Mouse (Mus musculus) embryonic facial prominence, embryonic 13.5 days (tissue): Measurements from ENCODE around the gene Nisch. TPM values are rescaled to one million over a fixed set of nuclear protein-coding genes. Genes with fewer than 3 reads are reported as not detected.

Source experiments
- ATAC-seq: fragments of 200-750 bp; cut with Nextera tagmentation; 2 replicates; pipeline ENCODE4 v1.8.0; 2017; ENCODE audit warnings: low read depth; ENCODE audit not compliant: insufficient number of reproducible peaks, insufficient read depth, low FRiP score, low TSS enrichment
- H3K27ac ChIP-seq: fragments of 300-500 bp; sonication (generic); 2 replicates; pipeline ENCODE4 v1.5.1; 2015; ENCODE audit warnings: moderate library complexity, mild to moderate bottlenecking, inconsistent platforms
- H3K27me3 ChIP-seq: fragments of 300-500 bp; sonication (generic); 2 replicates; pipeline ENCODE4 v1.6.1; 2015; ENCODE audit warnings: mild to moderate bottlenecking, inconsistent platforms
- H3K36me3 ChIP-seq: fragments of 300-500 bp; sonication (generic); 2 replicates; pipeline ENCODE4 v1.6.1; 2015; ENCODE audit warnings: mild to moderate bottlenecking, inconsistent platforms
- H3K4me1 ChIP-seq: fragments of 300-500 bp; sonication (generic); 2 replicates; pipeline ENCODE4 v1.6.1; 2015; ENCODE audit warnings: inconsistent platforms
- H3K4me2 ChIP-seq: fragments of 300-500 bp; sonication (generic); 2 replicates; pipeline ENCODE4 v1.6.1; 2015; ENCODE audit warnings: moderate library complexity, mild to moderate bottlenecking, inconsistent platforms
- H3K4me3 ChIP-seq: fragments of 300-500 bp; sonication (generic); 2 replicates; pipeline ENCODE4 v1.5.1; 2015; ENCODE audit warnings: mild to moderate bottlenecking, inconsistent platforms
- H3K9ac ChIP-seq: fragments of 300-500 bp; sonication (generic); 2 replicates; pipeline ENCODE4 v1.6.1; 2015; ENCODE audit warnings: mild to moderate bottlenecking, inconsistent platforms
- H3K9me3 ChIP-seq: fragments of 300-500 bp; sonication (generic); 2 replicates; pipeline ENCODE4 v1.6.1; 2016; ENCODE audit warnings: inconsistent platforms
- WGBS: fragments of 180-500 bp; shearing (Covaris S2); methylation state at CpG from one replicate; pipeline ENCODE4 v1.1.7; 2015; ENCODE audit warnings: mixed read lengths; 5-methylcytosine and 5-hydroxymethylcytosine counted together
- polyA plus RNA-seq: library from polyadenylated mRNA; unstranded; fragments of >200 nt; fragmentation: Nextera tagmentation; extraction: Ambion mirVana; gene quantifications from 2 replicates; pipeline ENCODE4 v1.2.1, GENCODE M21; 2015

Nisch gene
- polyA plus RNA-seq, 1 experiment from 2014 or later: 415 TPM

DNA sequence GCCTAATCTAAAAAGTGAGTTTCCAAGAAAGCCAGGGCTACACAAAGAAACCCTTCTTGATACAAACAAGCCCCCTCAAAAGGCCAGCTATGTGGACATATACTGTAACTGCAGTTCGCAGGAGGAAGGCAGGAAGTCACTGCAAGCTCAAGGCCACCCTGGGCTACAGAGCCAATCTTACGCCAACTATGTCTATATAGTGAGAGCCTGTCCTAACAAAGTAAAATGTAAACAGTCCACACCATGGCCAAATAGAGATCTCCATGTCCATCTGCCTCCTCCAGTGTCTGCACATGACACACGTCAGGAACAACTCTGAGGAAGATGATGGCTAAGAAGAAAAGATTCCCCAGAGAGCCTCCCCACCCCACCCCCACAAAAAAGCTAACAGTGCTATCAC, 16.7 kb downstream of the Nisch start:
- Histone ChIP-seq H3K27me3 (no peaks in the 10 kb centered on the region), H3K4me3 (no peak overlapping the region), H3K4me1 (peaks cover 22% of the 10 kb centered on the region), H3K9ac (no peak overlapping the region), H3K4me2 (no peak overlapping the region), H3K27ac (no peak overlapping the region), H3K36me3 (peaks cover 85% of the 10 kb centered on the region), H3K9me3 (no peaks in the 10 kb centered on the region)
- WGBS: 86% methylated on average over 3 of the region's 3 CpGs
- no peak for ATAC-seq

DNA sequence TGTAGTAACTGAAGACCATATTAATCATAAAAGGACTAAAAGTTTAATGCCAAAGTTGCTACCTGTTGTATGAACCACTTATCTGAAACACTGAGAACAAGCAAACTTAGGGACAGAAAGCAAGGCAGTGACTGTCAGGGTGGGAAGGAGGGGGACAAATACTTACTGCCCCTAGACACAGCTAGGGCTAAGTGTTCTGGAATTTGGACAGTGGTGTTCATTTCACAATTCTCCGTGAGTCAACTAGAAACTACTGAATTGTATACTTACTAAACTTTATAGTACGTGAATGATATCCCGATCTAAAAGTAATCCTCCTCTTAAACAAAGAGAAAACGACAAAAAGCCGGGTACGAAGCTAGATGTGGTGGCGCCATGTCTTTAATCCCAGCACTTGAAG, 17.1 kb downstream of the Nisch start:
- WGBS: 92% methylated on average over 7 of the region's 7 CpGs
- no peak for ATAC-seq
- H3K27ac ChIP-seq: no peak overlapping the region
- no peaks in the 10 kb centered on the region for H3K9me3 ChIP-seq
- H3K9ac ChIP-seq: no peak overlapping the region
- H3K4me1 ChIP-seq: peaks cover 17% of the 10 kb centered on the region
- H3K27me3 ChIP-seq: no peaks in the 10 kb centered on the region
- H3K4me3 ChIP-seq: no peak overlapping the region
- H3K4me2 ChIP-seq: no peak overlapping the region
- peaks cover 86% of the 10 kb centered on the region for H3K36me3 ChIP-seq

DNA sequence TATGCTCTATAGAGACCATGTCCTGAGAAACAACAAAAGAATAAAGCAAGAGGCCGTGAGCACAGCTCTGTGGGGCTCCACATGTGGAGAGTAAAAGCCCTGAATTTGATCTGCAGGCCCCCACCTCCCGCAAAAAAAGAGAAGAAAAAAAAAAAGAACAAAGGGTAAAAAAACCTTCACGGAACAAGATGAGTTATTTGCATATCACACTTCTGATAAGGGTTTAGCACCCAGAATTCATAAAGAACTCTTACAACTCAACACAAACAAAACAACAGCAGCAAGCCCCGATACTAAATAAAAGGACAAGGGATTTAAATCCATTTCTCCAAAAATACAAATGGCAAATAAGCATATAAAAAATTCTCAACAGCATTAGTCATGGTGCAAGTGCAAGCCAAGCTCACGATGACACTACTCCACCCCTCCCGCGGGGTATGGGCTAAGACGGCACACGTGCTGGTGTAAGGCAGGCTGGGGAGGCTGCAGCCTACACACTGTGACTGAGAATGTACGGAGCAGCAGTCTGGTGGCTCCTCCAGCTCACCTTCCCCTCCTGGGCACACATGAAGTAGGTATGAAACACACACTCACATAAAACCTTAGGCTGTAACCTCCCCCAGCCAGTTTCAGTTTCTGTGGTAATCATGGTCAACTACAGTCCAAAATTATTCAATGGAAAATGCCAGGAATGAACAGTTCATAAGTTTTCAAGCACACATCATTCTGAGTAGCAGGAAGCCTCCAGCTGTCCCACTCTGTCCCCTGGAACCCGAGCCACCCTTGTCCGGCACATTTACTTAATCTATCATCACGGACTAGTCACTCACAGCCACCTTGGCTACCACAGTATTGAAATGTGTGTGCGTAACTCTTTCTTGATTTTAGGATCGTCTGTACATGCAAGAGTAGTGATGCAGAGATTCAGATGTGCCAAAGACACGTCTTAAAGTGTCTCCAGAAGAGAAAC, 18.9 kb downstream of the Nisch start:
- Histone ChIP-seq H3K4me3 (no peak overlapping the region), H3K4me1 (peaks cover 8% of the 10 kb centered on the region; the same call in 1 of the 2 replicates), H3K9me3 (no peaks in the 10 kb centered on the region), H3K27ac (no peak overlapping the region), H3K9ac (no peak overlapping the region), H3K4me2 (no peak overlapping the region), H3K36me3 (peaks cover 86% of the 10 kb centered on the region), H3K27me3 (no peaks in the 10 kb centered on the region)
- 70% methylated on average over 16 of the region's 16 CpGs for WGBS
- ATAC-seq: no peak; the same call in 1 of the 2 replicates

DNA sequence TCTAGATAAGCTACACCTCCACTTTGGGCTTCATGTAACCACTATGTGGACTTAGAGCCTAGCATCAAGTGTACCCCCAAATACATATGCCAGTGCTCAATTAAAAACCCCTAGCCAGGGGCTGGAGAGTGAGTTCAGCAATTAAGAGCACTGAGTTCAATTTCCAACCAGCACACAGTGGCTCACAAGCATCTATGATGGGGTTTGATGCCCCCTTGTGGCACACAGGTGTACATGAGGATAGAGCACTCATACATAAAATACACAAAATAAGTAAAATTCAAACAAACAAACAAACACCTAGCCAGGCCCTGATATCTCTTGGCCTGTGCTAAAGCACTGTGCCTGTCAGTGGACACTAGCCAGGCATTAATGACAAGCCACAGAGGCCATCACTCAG, 20.8 kb downstream of the Nisch start:
- H3K9ac ChIP-seq: no peak overlapping the region
- peaks cover 8% of the 10 kb centered on the region; the same call in 1 of the 2 replicates for H3K4me1 ChIP-seq
- H3K36me3 ChIP-seq: peaks cover 87% of the 10 kb centered on the region
- H3K4me2 ChIP-seq: no peak overlapping the region
- no peak for ATAC-seq
- H3K9me3 ChIP-seq: no peaks in the 10 kb centered on the region
- no peak overlapping the region for H3K27ac ChIP-seq
- H3K4me3 ChIP-seq: no peak overlapping the region
- H3K27me3 ChIP-seq: no peaks in the 10 kb centered on the region

DNA sequence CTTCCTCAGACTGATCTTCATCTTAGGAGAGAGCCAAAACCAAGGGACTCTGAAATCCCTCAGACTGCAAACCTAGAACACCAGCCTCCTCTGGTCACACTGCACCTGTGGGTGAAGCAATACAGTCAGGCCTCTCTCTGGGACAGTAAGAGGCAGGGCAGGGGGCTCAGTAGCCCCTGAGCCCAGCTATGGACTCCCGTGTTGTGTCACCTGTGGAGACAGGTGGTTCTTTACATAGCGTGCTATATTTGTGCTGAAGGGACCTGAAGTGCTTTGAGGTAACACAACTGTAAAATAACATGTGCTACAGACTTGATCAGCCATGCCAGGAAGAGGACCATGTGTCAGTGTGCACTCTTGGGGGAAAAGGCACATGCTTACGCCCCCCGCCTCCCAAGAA, 21.2 kb downstream of the Nisch start:
- H3K27ac ChIP-seq: no peak overlapping the region
- H3K27me3 ChIP-seq: no peaks in the 10 kb centered on the region
- peaks cover 87% of the 10 kb centered on the region for H3K36me3 ChIP-seq
- no peak for ATAC-seq
- peaks cover 8% of the 10 kb centered on the region; the same call in 1 of the 2 replicates for H3K4me1 ChIP-seq
- no peak overlapping the region for H3K4me2 ChIP-seq
- no peaks in the 10 kb centered on the region for H3K9me3 ChIP-seq
- WGBS: 90% methylated on average over 4 of the region's 4 CpGs
- H3K9ac ChIP-seq: no peak overlapping the region
- H3K4me3 ChIP-seq: no peak overlapping the region

DNA sequence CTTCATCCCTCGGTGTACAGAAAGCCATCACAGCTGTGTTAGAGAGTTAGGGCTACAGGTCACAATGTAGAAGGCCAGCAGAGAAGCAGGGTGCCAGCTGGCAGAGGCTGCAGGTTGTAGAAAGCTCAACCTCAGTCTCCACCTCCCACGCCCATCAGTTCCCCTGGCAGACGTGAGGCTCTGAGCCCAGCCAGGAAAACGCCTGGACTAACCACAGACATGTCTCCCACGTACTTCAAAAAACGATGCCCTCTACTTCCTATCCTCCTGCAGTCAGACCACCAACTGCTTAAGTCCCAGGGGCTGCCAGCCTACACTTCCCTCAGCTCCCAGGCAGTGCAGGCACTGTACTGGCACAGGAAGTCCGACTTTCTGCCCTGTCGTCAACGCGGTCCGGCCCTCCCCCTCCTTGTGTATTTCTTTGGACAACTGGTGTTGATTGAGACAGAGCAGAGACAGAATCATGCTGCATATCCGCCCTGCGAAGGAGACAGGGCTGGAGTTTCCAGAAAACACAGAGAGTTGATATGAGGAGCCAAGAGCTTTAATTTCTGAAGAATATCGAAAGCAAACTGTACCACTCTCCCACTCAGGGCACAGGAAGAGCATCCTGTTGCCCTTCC, 21.7 kb downstream of the Nisch start:
- Histone ChIP-seq H3K9ac (no peak overlapping the region), H3K36me3 (peaks cover 87% of the 10 kb centered on the region), H3K9me3 (no peaks in the 10 kb centered on the region), H3K4me1 (peaks cover 8% of the 10 kb centered on the region; the same call in 1 of the 2 replicates), H3K4me3 (no peak overlapping the region), H3K4me2 (no peak overlapping the region), H3K27me3 (no peaks in the 10 kb centered on the region), H3K27ac (no peak overlapping the region)
- no peak for ATAC-seq
- WGBS: 79% methylated on average over 14 of the region's 14 CpGs

DNA sequence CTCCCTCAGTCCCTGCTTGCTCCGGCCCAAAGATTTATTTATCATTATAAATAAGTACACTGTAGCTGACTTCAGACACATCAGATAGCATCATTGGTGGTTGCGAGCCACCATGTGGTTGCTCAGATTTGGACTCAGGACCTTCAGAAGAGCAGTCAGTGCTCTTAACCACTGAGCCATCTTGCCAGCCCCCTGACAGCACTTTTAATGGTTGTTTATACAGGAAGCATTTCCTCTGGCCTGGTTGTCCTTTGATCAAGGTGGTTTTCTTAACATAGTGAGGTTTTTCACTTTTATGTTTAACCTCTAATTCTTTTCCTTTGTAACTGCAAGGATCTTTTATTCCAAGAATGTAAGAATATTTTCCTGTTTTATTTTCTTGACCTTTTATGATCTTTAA, 22.3 kb downstream of the Nisch start:
- 96% methylated on average over 2 of the region's 2 CpGs for WGBS
- Histone ChIP-seq H3K27me3 (no peaks in the 10 kb centered on the region), H3K36me3 (peaks cover 87% of the 10 kb centered on the region), H3K27ac (no peak overlapping the region), H3K4me2 (no peak overlapping the region), H3K4me1 (peaks cover 8% of the 10 kb centered on the region; the same call in 1 of the 2 replicates), H3K9me3 (no peaks in the 10 kb centered on the region), H3K9ac (no peak overlapping the region), H3K4me3 (no peak overlapping the region)
- no peak for ATAC-seq

DNA sequence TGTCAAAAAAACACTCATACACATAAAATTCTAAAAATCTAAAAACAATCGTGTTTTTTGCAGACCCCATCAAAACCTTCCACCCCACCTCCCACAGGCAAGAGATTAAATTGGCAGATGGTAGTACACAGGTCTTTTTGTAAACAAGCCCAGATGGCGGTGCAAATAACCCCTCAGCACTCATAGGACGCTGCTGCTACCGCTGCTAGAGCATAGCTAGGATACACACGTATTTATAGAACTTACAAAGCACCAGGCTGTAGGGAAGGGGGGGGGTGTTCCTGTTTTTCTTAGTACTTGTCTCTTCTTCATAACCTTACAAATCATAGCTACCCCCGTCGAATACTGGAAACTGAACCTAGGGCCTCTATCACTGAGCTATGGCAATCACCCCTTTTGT, 23.0 kb downstream of the Nisch start:
- Histone ChIP-seq H3K36me3 (peaks cover 88% of the 10 kb centered on the region), H3K27ac (no peak overlapping the region), H3K4me3 (no peak overlapping the region), H3K9ac (no peak overlapping the region), H3K27me3 (no peaks in the 10 kb centered on the region), H3K9me3 (no peaks in the 10 kb centered on the region), H3K4me1 (peaks cover 8% of the 10 kb centered on the region; the same call in 1 of the 2 replicates), H3K4me2 (no peak overlapping the region)
- ATAC-seq: no peak
- 74% methylated on average over 7 of the region's 7 CpGs for WGBS

DNA sequence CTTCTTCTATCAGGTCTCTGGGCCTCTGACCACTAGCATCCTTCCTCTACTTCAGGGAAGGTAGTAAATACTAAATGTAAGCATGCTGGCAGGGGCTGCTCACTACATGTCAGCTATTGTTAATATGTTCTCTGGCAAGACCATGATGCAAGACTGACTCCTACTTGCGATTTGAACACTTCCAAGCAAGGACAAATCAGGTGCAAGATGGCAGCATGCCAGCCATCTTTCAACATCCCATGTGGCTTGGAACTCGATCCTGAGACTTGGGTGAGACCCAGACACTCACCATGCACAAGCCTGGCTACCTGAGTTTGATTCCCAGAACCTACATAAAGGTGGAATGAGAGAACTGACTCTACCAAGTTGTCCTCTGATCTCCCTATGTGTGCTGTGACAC, 24.8 kb downstream of the Nisch start:
- no peak overlapping the region for H3K9ac ChIP-seq
- H3K4me3 ChIP-seq: no peak overlapping the region
- 78% methylated on average over 2 of the region's 2 CpGs for WGBS
- no peaks in the 10 kb centered on the region for H3K9me3 ChIP-seq
- H3K27me3 ChIP-seq: no peaks in the 10 kb centered on the region
- H3K4me2 ChIP-seq: no peak overlapping the region
- ATAC-seq: no peak
- H3K27ac ChIP-seq: no peak overlapping the region
- H3K4me1 ChIP-seq: no peaks in the 10 kb centered on the region; the same call in 1 of the 2 replicates
- H3K36me3 ChIP-seq: peaks cover 93% of the 10 kb centered on the region

DNA sequence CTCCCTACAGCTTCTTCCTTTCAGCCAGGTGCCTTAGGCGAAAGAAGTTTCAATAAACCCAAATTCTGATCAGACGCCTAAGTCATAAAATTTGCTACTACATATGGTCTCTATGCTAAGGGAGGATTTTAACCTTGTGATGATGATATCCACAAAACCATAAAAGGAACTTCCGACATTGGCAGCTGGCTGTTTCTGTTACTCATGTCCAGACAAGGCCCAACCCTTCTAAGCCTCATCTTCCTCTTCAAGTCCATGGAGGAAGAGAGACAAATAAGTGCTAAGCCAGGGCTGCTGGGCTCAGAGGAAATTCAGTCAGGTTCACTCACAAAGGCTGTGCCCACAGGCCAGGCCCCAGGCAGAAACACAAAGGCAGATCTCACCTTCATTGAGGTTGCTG, 27.4 kb downstream of the Nisch start:
- H3K4me3 ChIP-seq: no peak overlapping the region
- H3K4me2 ChIP-seq: no peak overlapping the region
- WGBS: 93% methylated on average over 3 of the region's 3 CpGs
- peaks cover 99% of the 10 kb centered on the region for H3K36me3 ChIP-seq
- no peaks in the 10 kb centered on the region for H3K4me1 ChIP-seq
- ATAC-seq: no peak
- no peak overlapping the region for H3K9ac ChIP-seq
- H3K27ac ChIP-seq: no peak overlapping the region
- H3K27me3 ChIP-seq: no peaks in the 10 kb centered on the region
- H3K9me3 ChIP-seq: no peaks in the 10 kb centered on the region

DNA sequence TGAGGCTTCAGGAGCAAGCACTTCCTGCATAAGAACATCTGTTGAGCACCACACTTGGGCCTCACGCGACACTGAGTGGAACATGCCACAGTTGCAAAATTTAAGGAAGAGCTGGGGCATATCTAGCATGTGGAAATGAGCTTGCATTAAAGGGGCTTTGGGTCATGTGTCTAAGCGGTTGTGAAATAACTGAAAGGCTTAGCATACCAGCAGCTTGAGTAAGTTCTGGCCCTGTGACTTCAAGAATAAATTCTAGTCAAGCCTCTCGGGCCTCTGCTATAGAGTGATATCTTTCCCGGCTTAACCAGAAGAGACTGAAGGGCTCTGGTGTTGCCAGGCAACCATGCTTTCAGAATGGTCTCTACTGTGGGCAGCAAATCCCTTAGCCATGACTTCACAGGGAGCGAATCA, 28.0 kb downstream of the Nisch start:
- WGBS: 86% methylated on average over 6 of the region's 6 CpGs
- H3K36me3 ChIP-seq: peaks cover 99% of the 10 kb centered on the region
- no peak overlapping the region for H3K4me2 ChIP-seq
- ATAC-seq: no peak
- H3K9ac ChIP-seq: no peak overlapping the region
- no peaks in the 10 kb centered on the region for H3K27me3 ChIP-seq
- H3K4me3 ChIP-seq: no peak overlapping the region
- no peaks in the 10 kb centered on the region for H3K4me1 ChIP-seq
- no peak overlapping the region for H3K27ac ChIP-seq
- H3K9me3 ChIP-seq: no peaks in the 10 kb centered on the region

DNA sequence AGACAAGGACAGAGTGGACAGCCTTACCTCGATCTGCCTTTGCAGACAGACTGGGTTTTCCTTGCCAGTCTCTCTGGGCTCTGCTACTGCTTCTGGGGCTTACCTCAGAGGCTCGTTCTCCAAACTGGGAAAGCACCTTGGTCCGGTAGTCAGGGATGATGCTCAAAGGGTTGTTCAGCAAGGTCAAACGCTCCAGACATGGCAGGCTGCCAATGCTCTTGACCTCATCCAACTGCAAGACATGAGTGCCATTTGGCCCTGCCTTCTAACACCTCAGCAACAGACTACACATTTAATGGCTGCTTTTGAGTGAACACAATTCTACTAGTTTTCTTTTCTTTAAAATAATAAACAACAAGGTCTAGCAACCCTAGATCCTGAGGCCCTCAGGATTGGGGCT, 30.1 kb downstream of the Nisch start:
- 91% methylated on average over 4 of the region's 4 CpGs for WGBS
- ATAC-seq: no peak
- no peaks in the 10 kb centered on the region for H3K9me3 ChIP-seq

More for the DNA sequence above, 30.1 kb downstream of the Nisch start:
- Histone ChIP-seq H3K4me2 (no peak overlapping the region), H3K36me3 (peaks cover 99% of the 10 kb centered on the region), H3K27ac (no peak overlapping the region), H3K9ac (no peak overlapping the region), H3K4me3 (no peak overlapping the region), H3K4me1 (no peaks in the 10 kb centered on the region), H3K27me3 (no peaks in the 10 kb centered on the region)
